Mouse (Mus musculus) heart, postnatal 0 days (tissue): ENCODE measurements around the gene Morn4.

Experiments used
- CTCF ChIP-seq: IDR thresholded peaks from 2 replicates; pipeline ENCODE4 v1.5.1; 2016; ENCODE audit warnings: antibody characterized with exemption, control low read depth, low read depth
- EP300 ChIP-seq: IDR thresholded peaks from 2 replicates; pipeline ENCODE4 v1.6.1; 2016; ENCODE audit warnings: antibody characterized with exemption, low read depth

- TF ChIP-seq CTCF (no peak), EP300 (no peak)
Observed at GRCm38 (mm10) chr19:42071886-42072608, 14.1 kb downstream of the Morn4 start.
